Mouse (Mus musculus): ENCODE results near the gene Pdlim1. TPM values are rescaled to one million over a fixed set of nuclear protein-coding genes. Genes with fewer than 3 reads are reported as not detected.

Gene Pdlim1
- polyA plus RNA-seq, 1 experiment, result 29.5 TPM

DNA sequence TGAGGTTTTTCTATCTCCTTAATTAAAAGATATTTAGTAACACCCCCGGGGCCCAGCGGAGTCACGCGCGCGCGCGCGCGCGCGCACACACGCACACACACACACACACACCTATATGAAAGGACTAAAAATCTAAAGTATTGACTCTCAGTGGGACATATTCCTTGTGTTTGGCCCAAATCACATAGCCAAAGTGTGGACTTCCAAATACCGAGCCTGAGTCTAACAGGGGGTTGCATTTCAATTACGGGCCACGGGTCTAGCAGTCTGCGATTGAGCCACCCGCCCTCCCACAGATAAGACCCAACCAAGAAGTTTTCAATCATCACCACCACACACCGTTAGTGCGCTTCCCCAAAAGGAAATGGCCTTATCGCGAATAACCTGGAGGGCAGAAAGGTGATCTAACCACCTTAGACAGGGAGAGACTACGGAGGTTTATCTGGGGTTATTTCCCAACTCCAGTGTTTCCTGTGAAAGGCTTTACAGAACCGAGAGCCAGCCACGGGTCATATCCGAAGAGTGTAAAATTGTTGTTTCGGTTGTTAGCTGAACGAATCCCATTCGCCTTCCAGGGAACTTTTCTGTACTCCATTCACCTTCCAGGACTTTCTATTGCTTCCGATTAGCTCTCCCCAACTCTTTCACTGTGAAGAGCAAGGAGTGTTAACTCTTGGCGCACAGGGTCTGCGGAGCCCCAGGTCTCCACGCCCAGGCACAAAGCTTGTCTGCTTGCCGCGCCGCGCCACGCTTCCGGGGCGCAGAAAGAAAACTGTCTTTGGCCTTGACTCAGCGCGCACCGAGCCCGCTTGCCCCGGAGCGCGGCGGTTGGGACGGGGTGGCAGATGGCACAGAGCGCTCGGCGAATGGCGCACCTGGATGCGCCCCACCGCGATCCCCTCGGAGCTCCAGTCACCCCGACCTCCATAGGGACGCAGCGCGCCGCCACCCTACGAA, 1.0 kb downstream of the Pdlim1 start:
- H3K4me1 ChIP-seq (ENCODE audit: control insufficient read depth, insufficient read depth, low read length), result no peaks in the 10 kb centered on the region; the same call in 1 of the 2 replicates
- TF ChIP-seq CTCF (IDR thresholded peaks at IDR 0.05; ENCODE audit: extremely low read depth, insufficient read depth, low read length) (no peak), POLR2A (IDR thresholded peaks at IDR 0.05; ENCODE audit: extremely low read depth, insufficient read depth, low read length) (no peak)

DNA sequence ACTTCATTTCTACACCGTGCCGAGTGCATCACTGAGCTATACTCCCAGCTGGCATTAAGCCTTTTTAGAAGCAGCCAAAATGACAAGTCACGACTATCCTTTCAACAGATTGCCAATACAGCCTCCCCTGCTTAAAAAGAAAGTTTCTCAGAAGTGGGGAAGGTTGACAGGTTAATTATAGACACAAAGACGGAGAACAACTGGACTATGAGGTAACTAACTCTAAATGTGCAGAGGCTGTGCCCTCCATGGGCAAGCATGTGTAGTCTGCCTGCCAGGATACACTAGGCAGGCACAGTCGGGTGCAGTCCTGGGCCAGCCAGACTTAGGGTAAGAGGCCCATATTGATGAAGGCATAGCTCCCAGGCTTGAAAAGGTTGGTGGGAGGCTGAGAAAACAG, 2.1 kb downstream of the Pdlim1 start:
- no peaks in the 10 kb centered on the region; the same call in 1 of the 2 replicates for H3K4me1 ChIP-seq (ENCODE audit: control insufficient read depth, insufficient read depth, low read length)
- H3K4me3 ChIP-seq (ENCODE audit: insufficient read depth, low read length), result no peak overlapping the region
- H3K27ac ChIP-seq (ENCODE audit: insufficient read depth, low read length), result no peak overlapping the region
- TF ChIP-seq CTCF (IDR thresholded peaks at IDR 0.05; ENCODE audit: extremely low read depth, insufficient read depth, low read length) (no peak), POLR2A (IDR thresholded peaks at IDR 0.05; ENCODE audit: extremely low read depth, insufficient read depth, low read length) (no peak)

More for the DNA sequence above, 1.0 kb downstream of the Pdlim1 start:
- Histone ChIP-seq H3K27ac (ENCODE audit: insufficient read depth, low read length) (no peak overlapping the region), H3K4me3 (ENCODE audit: insufficient read depth, low read length) (peak overlapping the region; percentile 56)

DNA sequence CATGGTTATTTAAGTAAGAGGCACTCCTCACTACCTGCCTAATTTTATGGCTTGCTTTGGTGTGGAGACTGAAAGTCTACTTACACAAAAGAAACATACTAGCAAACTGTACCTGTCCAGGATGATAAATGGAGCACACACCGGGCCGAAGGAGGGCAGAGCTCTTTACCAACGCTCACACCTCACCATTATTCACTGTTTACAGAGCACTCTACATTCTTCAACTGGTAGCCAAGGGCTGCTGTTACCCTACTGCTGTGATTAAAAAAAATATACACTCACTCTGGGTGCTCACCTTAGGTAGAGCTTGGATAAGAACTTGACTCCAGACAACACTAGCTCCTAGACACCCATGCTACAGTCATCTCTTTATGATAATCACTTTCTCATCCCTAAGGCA, 3.1 kb downstream of the Pdlim1 start:
- no peaks in the 10 kb centered on the region; the same call in 1 of the 2 replicates for H3K4me1 ChIP-seq (ENCODE audit: control insufficient read depth, insufficient read depth, low read length)
- H3K4me3 ChIP-seq (ENCODE audit: insufficient read depth, low read length), result no peak overlapping the region
- no peak overlapping the region for H3K27ac ChIP-seq (ENCODE audit: insufficient read depth, low read length)
- TF ChIP-seq CTCF (IDR thresholded peaks at IDR 0.05; ENCODE audit: extremely low read depth, insufficient read depth, low read length), result no peak
- no peak for TF ChIP-seq POLR2A (IDR thresholded peaks at IDR 0.05; ENCODE audit: extremely low read depth, insufficient read depth, low read length)

DNA sequence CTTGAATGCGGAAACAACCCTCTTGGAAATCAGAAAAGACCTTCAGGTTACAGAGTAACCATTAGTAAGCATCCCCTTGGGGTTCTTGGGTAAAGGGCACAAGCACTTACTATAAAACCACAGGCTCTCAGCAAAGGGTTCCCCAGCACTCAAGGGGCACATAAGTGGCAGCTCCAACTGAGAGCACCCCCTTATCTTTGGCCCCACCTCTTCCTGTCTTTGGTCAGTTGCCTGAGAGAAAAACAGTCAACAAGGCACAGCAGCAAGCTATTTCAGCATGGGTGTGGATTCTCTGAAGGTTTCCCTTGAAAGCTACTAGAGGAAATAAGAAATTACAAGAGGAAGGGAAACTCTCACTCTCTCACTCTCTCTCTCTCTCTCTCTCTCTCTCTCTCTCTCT, 4.3 kb downstream of the Pdlim1 start:
- TF ChIP-seq POLR2A (IDR thresholded peaks at IDR 0.05; ENCODE audit: extremely low read depth, insufficient read depth, low read length), result no peak
- TF ChIP-seq CTCF (IDR thresholded peaks at IDR 0.05; ENCODE audit: extremely low read depth, insufficient read depth, low read length), result no peak
- Histone ChIP-seq H3K4me3 (ENCODE audit: insufficient read depth, low read length) (no peak overlapping the region), H3K4me1 (ENCODE audit: control insufficient read depth, insufficient read depth, low read length) (no peaks in the 10 kb centered on the region; the same call in 1 of the 2 replicates), H3K27ac (ENCODE audit: insufficient read depth, low read length) (no peak overlapping the region)

DNA sequence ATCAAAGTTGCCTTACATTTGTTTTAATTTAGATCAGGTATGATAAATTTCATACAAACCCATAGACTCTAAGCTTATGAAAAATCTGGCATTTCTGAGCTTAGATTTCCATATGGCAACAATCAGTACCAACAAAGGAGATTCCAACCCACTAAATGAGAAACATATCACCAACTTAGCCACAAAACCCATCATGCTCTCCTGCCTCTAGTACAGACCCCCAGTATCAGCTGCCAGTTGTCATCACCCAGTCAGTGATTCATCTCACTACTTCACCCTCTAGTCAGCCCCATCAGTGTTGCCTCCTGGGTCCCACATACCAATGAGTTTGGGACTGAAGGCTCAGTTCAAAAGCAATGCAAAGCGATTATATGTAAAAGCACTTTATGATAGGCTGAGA, 12.2 kb downstream of the Pdlim1 start:
- Histone ChIP-seq H3K4me1 (ENCODE audit: control insufficient read depth, insufficient read depth, low read length) (no peaks in the 10 kb centered on the region), H3K27ac (ENCODE audit: insufficient read depth, low read length) (no peak overlapping the region), H3K4me3 (ENCODE audit: insufficient read depth, low read length) (no peak overlapping the region)
- TF ChIP-seq CTCF (IDR thresholded peaks at IDR 0.05; ENCODE audit: extremely low read depth, insufficient read depth, low read length), result no peak
- TF ChIP-seq POLR2A (IDR thresholded peaks at IDR 0.05; ENCODE audit: extremely low read depth, insufficient read depth, low read length), result no peak

DNA sequence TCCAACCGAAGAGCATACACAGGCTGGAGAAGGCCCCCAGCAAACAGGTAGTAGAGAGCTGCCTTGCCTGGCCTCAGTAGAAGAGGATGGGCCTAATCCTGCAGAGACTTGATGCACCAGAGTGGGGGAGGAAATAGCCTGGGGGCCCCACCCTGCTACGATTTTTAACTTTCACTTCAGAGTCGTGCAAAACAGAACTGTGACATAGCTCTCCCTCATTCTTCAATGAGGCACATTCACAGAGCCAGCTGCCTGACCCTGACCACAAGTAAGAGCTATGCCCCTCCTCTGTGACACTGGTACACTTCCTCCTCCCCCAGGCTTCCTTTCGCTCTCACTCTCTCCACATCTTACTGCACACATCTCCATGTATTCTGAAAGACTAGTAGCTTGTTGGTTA, 14.2 kb downstream of the Pdlim1 start:
- no peak for TF ChIP-seq CTCF (IDR thresholded peaks at IDR 0.05; ENCODE audit: extremely low read depth, insufficient read depth, low read length)
- no peak for TF ChIP-seq POLR2A (IDR thresholded peaks at IDR 0.05; ENCODE audit: extremely low read depth, insufficient read depth, low read length)
- Histone ChIP-seq H3K4me3 (ENCODE audit: insufficient read depth, low read length) (no peak overlapping the region), H3K4me1 (ENCODE audit: control insufficient read depth, insufficient read depth, low read length) (no peaks in the 10 kb centered on the region), H3K27ac (ENCODE audit: insufficient read depth, low read length) (no peak overlapping the region)

DNA sequence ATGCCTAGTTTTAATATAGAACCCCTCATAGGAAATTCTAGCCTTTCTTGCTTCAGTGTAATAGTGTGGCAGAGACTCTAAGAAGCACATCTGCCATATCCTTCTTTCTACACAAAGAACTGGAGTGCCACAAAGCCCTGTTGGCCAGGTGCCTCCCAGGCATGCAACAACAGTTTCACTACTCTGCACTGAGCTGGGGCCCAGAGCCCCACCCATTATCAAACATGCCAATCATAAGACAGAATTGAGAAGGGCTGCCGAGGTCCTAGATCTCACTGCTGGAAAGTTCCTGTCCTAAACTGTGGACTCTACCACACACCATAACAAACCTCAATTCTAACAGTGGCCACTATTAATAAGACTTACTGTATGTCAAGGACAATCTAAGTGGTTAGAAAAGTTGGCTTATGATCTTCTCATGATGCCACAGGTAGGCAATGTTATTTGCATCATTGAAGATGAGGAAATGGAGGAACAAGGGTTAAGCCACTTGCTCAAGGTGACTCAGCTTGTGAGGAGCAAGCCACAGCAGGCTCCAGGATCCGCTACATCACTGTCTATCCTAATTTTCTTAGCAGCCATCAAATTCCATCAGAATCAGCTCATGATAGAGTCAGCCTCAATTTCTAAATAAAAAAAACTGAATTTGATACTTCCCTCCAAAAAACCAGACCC, 15.1 kb downstream of the Pdlim1 start:
- TF ChIP-seq CTCF (IDR thresholded peaks at IDR 0.05; ENCODE audit: extremely low read depth, insufficient read depth, low read length) (no peak), POLR2A (IDR thresholded peaks at IDR 0.05; ENCODE audit: extremely low read depth, insufficient read depth, low read length) (no peak)
- Histone ChIP-seq H3K4me3 (ENCODE audit: insufficient read depth, low read length) (no peak overlapping the region), H3K27ac (ENCODE audit: insufficient read depth, low read length) (no peak overlapping the region), H3K4me1 (ENCODE audit: control insufficient read depth, insufficient read depth, low read length) (no peaks in the 10 kb centered on the region)

DNA sequence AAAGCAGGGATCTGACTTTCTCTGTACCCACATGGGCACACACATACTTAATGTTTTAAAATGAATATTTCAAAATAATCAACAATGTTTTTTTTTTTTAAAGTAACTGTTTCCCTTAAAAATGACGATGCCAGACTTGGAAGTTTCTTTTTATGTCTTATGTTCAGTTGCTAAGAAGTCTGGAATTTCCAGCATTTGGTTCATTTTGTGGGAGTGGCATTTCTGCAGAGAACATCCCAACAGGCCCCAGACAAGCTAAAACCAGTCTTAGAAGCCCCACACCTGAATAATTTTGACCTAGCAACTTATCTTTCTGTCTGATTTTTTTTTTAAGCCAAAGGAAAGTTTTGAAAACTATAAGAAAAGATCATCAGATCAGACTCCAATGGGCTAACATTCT, 16.1 kb downstream of the Pdlim1 start:
- Histone ChIP-seq H3K27ac (ENCODE audit: insufficient read depth, low read length) (no peak overlapping the region), H3K4me1 (ENCODE audit: control insufficient read depth, insufficient read depth, low read length) (no peaks in the 10 kb centered on the region), H3K4me3 (ENCODE audit: insufficient read depth, low read length) (no peak overlapping the region)
- no peak for TF ChIP-seq POLR2A (IDR thresholded peaks at IDR 0.05; ENCODE audit: extremely low read depth, insufficient read depth, low read length)
- TF ChIP-seq CTCF (IDR thresholded peaks at IDR 0.05; ENCODE audit: extremely low read depth, insufficient read depth, low read length), result no peak

DNA sequence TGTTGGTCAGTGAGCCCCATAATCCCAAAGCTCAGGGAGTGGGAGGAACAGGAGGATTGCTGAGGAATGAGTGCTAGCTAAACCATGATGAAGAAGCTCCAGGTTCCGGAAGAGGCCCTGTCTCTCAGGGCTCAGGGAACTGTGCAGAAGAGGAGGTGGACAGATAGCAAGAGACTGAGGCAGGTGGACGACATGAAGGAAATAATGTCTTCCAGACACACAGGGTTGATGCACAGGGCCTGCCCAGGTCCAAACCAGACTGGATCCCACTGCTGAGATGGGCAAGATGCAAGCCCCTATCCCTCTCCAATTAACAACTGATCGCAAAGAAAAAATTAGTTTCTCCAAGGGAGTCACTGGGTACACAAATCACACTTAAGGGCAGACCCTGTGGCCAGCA, 16.9 kb downstream of the Pdlim1 start:
- Histone ChIP-seq H3K27ac (ENCODE audit: insufficient read depth, low read length) (no peak overlapping the region), H3K4me1 (ENCODE audit: control insufficient read depth, insufficient read depth, low read length) (no peaks in the 10 kb centered on the region), H3K4me3 (ENCODE audit: insufficient read depth, low read length) (no peak overlapping the region)
- TF ChIP-seq CTCF (IDR thresholded peaks at IDR 0.05; ENCODE audit: extremely low read depth, insufficient read depth, low read length), result no peak
- TF ChIP-seq POLR2A (IDR thresholded peaks at IDR 0.05; ENCODE audit: extremely low read depth, insufficient read depth, low read length), result no peak
